Mouse (Mus musculus): ENCODE measurements around the gene 4933425L06Rik. TPM values are rescaled to one million over a fixed set of nuclear protein-coding genes. Genes with fewer than 3 reads are reported as not detected.

Gene 4933425L06Rik
- polyA plus RNA-seq, 1 experiment, result not detected

- no peak for TF ChIP-seq EP300 (IDR thresholded peaks at IDR 0.05; ENCODE audit: insufficient read depth, low read depth, low read length)
- no peak for TF ChIP-seq CTCF (IDR thresholded peaks at IDR 0.05; ENCODE audit: low read depth, low read length)
- no peak for TF ChIP-seq POLR2A (IDR thresholded peaks at IDR 0.05; ENCODE audit: insufficient read depth, low read length)
- no peaks in the 10 kb centered on the region for H3K36me3 ChIP-seq (ENCODE audit: control insufficient read depth, insufficient read depth, low read length, poor library complexity, severe bottlenecking)
- H3K9ac ChIP-seq (ENCODE audit: low read depth, poor library complexity, severe bottlenecking), result no peak overlapping the region
- no peaks in the 10 kb centered on the region for H3K4me1 ChIP-seq (ENCODE audit: control insufficient read depth, insufficient read depth, low read length)
- H3K27ac ChIP-seq (ENCODE audit: insufficient read depth, low read length), result no peak overlapping the region
- no peaks in the 10 kb centered on the region for H3K9me3 ChIP-seq (replicated peaks; ENCODE audit: control insufficient read depth, insufficient read depth, low read length, poor library complexity, severe bottlenecking)
- no peak overlapping the region for H3K4me3 ChIP-seq (ENCODE audit: low read depth, low read length)
- peaks cover 6% of the 10 kb centered on the region for H3K27me3 ChIP-seq (ENCODE audit: control insufficient read depth, insufficient read depth, low read length, poor library complexity, severe bottlenecking)
Observed at GRCm38 (mm10) chr13:105051432-105051831, 30.5 kb upstream of the 4933425L06Rik start.

- Histone ChIP-seq H3K27me3 (ENCODE audit: control insufficient read depth, insufficient read depth, low read length, poor library complexity, severe bottlenecking) (peaks cover 4% of the 10 kb centered on the region), H3K9me3 (replicated peaks; ENCODE audit: control insufficient read depth, insufficient read depth, low read length, poor library complexity, severe bottlenecking) (no peaks in the 10 kb centered on the region), H3K4me3 (ENCODE audit: low read depth, low read length) (peak overlapping the region; percentile 70), H3K4me1 (ENCODE audit: control insufficient read depth, insufficient read depth, low read length) (no peaks in the 10 kb centered on the region), H3K36me3 (ENCODE audit: control insufficient read depth, insufficient read depth, low read length, poor library complexity, severe bottlenecking) (no peaks in the 10 kb centered on the region), H3K9ac (ENCODE audit: low read depth, poor library complexity, severe bottlenecking) (peak overlapping the region; percentile 36), H3K27ac (ENCODE audit: insufficient read depth, low read length) (no peak overlapping the region)
- TF ChIP-seq POLR2A (IDR thresholded peaks at IDR 0.05; ENCODE audit: insufficient read depth, low read length) (no peak), CTCF (IDR thresholded peaks at IDR 0.05; ENCODE audit: low read depth, low read length) (no peak), EP300 (IDR thresholded peaks at IDR 0.05; ENCODE audit: insufficient read depth, low read depth, low read length) (no peak)
Observed at GRCm38 (mm10) chr13:105053618-105054017, 28.3 kb upstream of the 4933425L06Rik start.

GRCm38 (mm10) chr13:105054181-105054940, 27.6 kb upstream of the 4933425L06Rik start, which contains the start of gene Rgs7bp:
TSS of gene Rgs7bp (minus strand) at chr13:105054930.
- TF ChIP-seq CTCF (IDR thresholded peaks at IDR 0.05; ENCODE audit: low read depth, low read length) (no peak), POLR2A (IDR thresholded peaks at IDR 0.05; ENCODE audit: insufficient read depth, low read length) (no peak), EP300 (IDR thresholded peaks at IDR 0.05; ENCODE audit: insufficient read depth, low read depth, low read length) (no peak)
- Histone ChIP-seq H3K4me3 (ENCODE audit: low read depth, low read length) (peak within 1 kb of the TSS; percentile 70), H3K36me3 (ENCODE audit: control insufficient read depth, insufficient read depth, low read length, poor library complexity, severe bottlenecking) (no peaks in the 10 kb centered on the region), H3K27ac (ENCODE audit: insufficient read depth, low read length) (no peak within 1 kb of the TSS), H3K9ac (ENCODE audit: low read depth, poor library complexity, severe bottlenecking) (peak within 1 kb of the TSS; percentile 36), H3K9me3 (replicated peaks; ENCODE audit: control insufficient read depth, insufficient read depth, low read length, poor library complexity, severe bottlenecking) (no peaks in the 10 kb centered on the region), H3K27me3 (ENCODE audit: control insufficient read depth, insufficient read depth, low read length, poor library complexity, severe bottlenecking) (peaks cover 4% of the 10 kb centered on the region), H3K4me1 (ENCODE audit: control insufficient read depth, insufficient read depth, low read length) (no peaks in the 10 kb centered on the region)

- no peak overlapping the region for H3K27ac ChIP-seq (ENCODE audit: insufficient read depth, low read length)
- no peaks in the 10 kb centered on the region for H3K4me1 ChIP-seq (ENCODE audit: control insufficient read depth, insufficient read depth, low read length)
- H3K9me3 ChIP-seq (replicated peaks; ENCODE audit: control insufficient read depth, insufficient read depth, low read length, poor library complexity, severe bottlenecking), result no peaks in the 10 kb centered on the region
- H3K36me3 ChIP-seq (ENCODE audit: control insufficient read depth, insufficient read depth, low read length, poor library complexity, severe bottlenecking), result no peaks in the 10 kb centered on the region
- peak overlapping the region; percentile 70 for H3K4me3 ChIP-seq (ENCODE audit: low read depth, low read length)
- peaks cover 4% of the 10 kb centered on the region for H3K27me3 ChIP-seq (ENCODE audit: control insufficient read depth, insufficient read depth, low read length, poor library complexity, severe bottlenecking)
- H3K9ac ChIP-seq (ENCODE audit: low read depth, poor library complexity, severe bottlenecking), result no peak overlapping the region
- TF ChIP-seq POLR2A (IDR thresholded peaks at IDR 0.05; ENCODE audit: insufficient read depth, low read length) (no peak), EP300 (IDR thresholded peaks at IDR 0.05; ENCODE audit: insufficient read depth, low read depth, low read length) (no peak), CTCF (IDR thresholded peaks at IDR 0.05; ENCODE audit: low read depth, low read length) (no peak)
Observed at GRCm38 (mm10) chr13:105054941-105055309, 27.0 kb upstream of the 4933425L06Rik start.

DNA sequence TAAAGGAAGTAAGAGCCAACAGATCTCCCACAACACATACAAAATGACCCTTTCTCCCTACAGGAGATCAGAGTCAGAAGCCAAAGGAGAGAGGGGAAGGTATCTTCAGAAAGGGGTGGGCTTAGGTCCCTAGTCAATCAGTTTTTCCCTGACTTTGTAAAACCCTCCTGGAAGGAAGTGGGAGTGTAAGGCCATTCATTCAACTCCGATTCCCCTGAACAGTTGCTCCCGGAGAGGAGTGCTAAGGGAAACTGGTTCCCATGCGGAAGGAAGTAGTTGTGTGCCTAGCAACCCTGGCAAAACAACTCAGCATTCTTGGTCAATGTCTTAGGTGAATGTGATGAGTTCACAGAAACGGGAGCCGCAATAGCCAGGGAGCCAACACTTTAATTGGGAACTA, 26.5 kb upstream of the 4933425L06Rik start:
- no peak overlapping the region for H3K9ac ChIP-seq (ENCODE audit: low read depth, poor library complexity, severe bottlenecking)
- no peak overlapping the region for H3K4me3 ChIP-seq (ENCODE audit: low read depth, low read length)
- no peak for TF ChIP-seq EP300 (IDR thresholded peaks at IDR 0.05; ENCODE audit: insufficient read depth, low read depth, low read length)
- TF ChIP-seq POLR2A (IDR thresholded peaks at IDR 0.05; ENCODE audit: insufficient read depth, low read length), result no peak
- TF ChIP-seq CTCF (IDR thresholded peaks at IDR 0.05; ENCODE audit: low read depth, low read length), result no peak
- no peaks in the 10 kb centered on the region for H3K4me1 ChIP-seq (ENCODE audit: control insufficient read depth, insufficient read depth, low read length)
- H3K27me3 ChIP-seq (ENCODE audit: control insufficient read depth, insufficient read depth, low read length, poor library complexity, severe bottlenecking), result peaks cover 4% of the 10 kb centered on the region
- no peak overlapping the region for H3K27ac ChIP-seq (ENCODE audit: insufficient read depth, low read length)
- H3K9me3 ChIP-seq (replicated peaks; ENCODE audit: control insufficient read depth, insufficient read depth, low read length, poor library complexity, severe bottlenecking), result no peaks in the 10 kb centered on the region
- H3K36me3 ChIP-seq (ENCODE audit: control insufficient read depth, insufficient read depth, low read length, poor library complexity, severe bottlenecking), result no peaks in the 10 kb centered on the region

DNA sequence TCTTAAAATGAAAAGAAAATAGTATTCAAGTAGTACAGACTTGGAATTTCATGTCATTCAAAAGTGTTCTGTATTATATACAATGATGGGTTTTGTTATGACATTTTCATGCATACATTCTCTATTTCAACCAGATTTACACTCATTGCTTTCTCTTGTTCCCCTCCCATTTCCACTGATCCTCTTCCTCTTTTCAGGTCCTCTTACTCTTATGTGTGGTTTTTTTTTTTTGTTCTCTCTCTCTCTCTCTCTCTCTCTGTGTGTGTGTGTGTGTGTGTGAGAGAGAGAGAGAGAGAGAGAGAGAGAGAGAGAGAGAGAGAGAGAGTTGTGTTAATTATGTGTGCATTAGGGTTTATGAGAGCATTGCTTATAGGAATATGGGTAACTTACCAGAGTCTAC, 15.8 kb upstream of the 4933425L06Rik start:
- Histone ChIP-seq H3K9me3 (replicated peaks; ENCODE audit: control insufficient read depth, insufficient read depth, low read length, poor library complexity, severe bottlenecking) (no peaks in the 10 kb centered on the region), H3K9ac (ENCODE audit: low read depth, poor library complexity, severe bottlenecking) (no peak overlapping the region), H3K27me3 (ENCODE audit: control insufficient read depth, insufficient read depth, low read length, poor library complexity, severe bottlenecking) (no peaks in the 10 kb centered on the region), H3K4me1 (ENCODE audit: control insufficient read depth, insufficient read depth, low read length) (no peaks in the 10 kb centered on the region), H3K36me3 (ENCODE audit: control insufficient read depth, insufficient read depth, low read length, poor library complexity, severe bottlenecking) (no peaks in the 10 kb centered on the region), H3K4me3 (ENCODE audit: low read depth, low read length) (no peak overlapping the region), H3K27ac (ENCODE audit: insufficient read depth, low read length) (no peak overlapping the region)
- TF ChIP-seq EP300 (IDR thresholded peaks at IDR 0.05; ENCODE audit: insufficient read depth, low read depth, low read length), result no peak
- no peak for TF ChIP-seq POLR2A (IDR thresholded peaks at IDR 0.05; ENCODE audit: insufficient read depth, low read length)
- TF ChIP-seq CTCF (IDR thresholded peaks at IDR 0.05; ENCODE audit: low read depth, low read length), result no peak
